Mouse (Mus musculus) embryo, embryonic 11.5 days (tissue): ENCODE data around the gene Mrpl32.
A peak's percentile ranks its signal among the peaks of the same experiment; 100 is the strongest.

ENCODE experiments used
- DNase-seq: peaks from one replicate; pipeline ENCODE4 v3.0.0-alpha.2; 2012; ENCODE audit warnings: low read depth, low spot score

The Mrpl32 gene

GRCm38 (mm10) chr13:14612926-14613529 is at the start of gene Mrpl32, which contains the start of gene Psma2:
Mrpl32 (minus strand) TSS chr13:14613165.
Psma2 (plus strand) TSS chr13:14613240.
- DNase-seq = peak; percentile 99

GRCm38 (mm10) chr13:14649301-14649700 is 36.3 kb upstream of the Mrpl32 start:
- peak; percentile 16 for DNase-seq

DNA sequence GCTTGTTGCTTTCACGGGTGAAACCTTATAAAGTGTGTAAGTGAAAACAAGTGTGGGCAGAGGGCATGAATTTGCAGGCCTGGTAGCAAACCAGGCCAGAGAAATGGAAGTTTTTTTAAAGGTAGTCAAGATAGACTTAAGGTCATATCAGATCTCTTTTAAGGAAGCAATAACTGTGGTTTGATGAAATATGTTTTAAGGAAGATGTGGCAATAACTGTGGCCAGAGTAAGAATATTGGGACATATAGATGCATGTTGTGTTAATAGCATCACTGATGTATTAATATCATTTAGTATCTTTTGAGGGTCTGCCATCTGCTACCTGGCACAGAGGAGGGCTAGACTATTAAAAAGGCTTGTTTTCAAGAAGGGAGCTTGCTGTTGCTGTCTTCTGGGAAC is 27.0 kb upstream of the Mrpl32 start:
- no peak for DNase-seq

DNA sequence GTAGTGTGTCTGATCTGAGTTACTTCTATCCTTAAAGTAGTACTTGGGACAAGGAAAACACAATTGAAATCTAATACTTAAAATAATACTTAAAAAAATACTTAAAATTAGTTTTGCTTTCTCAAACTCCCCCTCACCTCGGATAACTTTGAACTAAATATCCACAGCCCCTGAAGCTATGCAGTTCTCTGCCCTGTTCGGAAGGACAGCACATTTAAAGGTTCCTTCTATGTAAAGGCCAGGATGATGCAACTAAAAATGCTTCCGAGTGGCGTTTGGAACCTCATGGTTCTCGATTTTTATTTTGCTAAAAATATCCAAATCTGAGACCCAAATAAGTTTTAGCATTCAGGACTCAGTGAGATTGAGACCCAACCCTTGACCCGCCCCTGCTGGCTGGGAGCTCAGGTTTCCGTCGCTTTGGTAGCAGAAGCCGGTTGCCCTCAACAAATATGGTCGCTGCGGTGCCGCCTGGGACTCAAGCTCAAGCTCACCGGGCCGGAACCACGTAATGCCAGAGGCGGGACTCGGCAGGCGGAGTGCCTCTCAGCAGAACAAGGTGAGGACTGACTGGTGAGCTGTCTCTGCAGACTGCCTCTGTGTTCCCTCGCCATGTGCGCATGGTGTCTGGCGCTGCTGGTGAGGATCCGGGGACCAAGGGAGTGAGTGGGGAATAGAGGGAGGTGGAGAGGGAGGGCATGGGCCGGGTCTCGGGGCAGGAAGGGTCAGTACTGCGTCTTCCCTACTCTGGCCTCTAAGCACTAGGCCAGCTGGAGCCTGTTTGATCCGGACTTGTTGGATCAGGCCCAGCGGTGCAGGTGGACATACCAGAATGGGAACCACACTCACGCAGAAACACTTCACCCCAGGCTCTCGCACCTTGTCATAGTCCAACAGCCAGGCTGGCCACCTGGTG is 17.0 kb upstream of the Mrpl32 start, which contains the start of gene AW209491:
Gene AW209491 (plus strand): TSS at position 429 of the 916 bp plus-strand sequence.
- DNase-seq = peak; percentile 86

- no peak for DNase-seq
Observed at GRCm38 (mm10) chr13:14618724-14619123, 5.8 kb upstream of the Mrpl32 start.

DNA sequence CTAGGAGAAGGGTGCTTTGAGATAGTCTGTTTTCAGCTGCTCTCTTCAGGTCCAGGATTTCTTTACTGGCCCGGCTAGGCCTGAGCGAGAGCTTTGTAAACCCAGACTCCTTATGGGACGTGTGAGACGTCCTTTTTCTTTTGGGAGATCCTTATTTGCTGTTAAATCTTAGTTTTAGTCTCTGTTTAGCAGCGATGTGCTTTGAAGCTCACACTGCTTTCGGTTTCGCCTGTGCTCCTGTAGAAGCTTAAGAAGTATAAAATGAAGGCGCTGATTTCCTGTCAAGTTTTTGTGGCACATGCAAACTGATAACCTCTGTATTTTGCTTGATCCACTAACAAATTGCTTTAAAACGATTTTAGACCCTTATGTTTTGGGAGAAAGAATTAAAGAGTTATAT is 588 bp upstream of the Mrpl32 start:
- DNase-seq = no peak

DNA sequence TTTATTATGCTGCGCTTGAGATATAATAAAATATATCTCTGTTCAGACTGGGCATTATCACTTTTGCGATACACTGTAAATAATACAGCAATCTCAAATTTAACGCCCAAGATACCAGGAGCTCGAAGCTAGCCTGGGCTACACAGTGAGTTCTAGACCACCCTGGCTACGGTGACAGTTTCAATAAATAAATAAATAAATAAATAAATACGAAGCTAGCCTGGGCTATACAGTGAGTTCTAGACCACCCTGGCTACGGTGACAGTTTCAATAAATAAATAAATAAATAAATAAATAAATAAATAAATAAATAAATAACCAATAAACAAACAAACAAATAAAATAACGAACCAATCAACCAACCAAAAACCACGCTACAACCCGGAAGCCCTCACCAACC is 502 bp downstream of the Mrpl32 start:
- DNase-seq = no peak

DNA sequence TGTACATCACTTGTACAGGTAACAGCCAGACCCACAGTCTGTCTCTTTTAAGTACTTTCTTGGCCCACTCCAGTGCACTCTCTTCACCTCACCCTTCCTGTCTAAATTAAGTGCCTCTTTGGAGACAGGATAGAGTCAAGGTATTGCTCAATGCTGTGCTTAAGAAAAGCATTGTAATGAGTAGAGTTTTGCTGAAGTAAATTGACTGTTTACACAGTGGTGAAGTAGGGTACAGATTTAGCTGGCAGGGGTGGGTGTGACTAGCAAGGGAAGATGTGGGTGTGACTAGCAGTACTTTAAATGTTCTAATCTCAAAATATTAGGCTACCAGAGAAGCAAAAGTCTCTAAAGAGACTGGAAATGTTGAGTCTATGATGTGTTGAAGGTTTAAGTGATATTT is 5.3 kb downstream of the Mrpl32 start:
- DNase-seq = no peak

GRCm38 (mm10) chr13:14602744-14603143 is 10.2 kb downstream of the Mrpl32 start:
- DNase-seq = no peak

DNA sequence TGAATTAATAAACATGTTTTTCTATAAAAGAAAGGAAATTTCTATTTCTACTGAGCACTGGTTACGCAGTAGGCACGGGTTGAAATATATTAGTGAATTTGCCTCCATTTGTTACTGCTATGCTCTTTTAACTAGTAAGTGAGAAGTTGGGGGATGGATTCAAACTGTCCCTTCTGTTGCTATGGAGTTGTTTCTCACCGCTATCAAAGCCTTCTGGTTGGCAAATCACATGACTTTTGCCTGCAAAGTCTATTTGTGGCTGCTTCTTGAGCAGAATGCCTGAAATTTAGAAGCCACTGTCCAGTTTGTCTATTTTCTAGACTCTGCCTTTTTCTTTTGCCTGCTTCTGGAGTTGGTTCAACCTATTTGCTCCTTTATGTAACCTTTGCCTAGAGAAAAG is 32.6 kb downstream of the Mrpl32 start:
- no peak for DNase-seq

DNA sequence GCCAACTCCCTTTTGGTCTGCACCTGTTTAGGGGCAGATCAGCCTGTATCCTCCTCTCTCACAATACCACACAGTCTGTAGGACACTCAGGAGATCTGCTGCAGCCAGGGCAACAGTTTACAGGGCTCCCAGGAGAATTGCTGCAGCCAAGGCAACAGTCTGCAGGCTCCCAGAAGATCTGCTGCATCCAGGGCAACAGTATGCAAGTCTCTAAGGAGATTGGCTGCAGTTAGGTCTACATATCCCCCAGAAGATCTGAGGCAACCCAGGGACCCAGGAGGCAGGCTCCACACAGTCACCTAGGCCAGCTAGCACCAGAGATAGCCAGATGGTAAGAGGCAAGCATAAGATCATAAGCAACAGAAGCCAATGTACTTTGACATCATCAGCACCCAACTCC is 38.8 kb downstream of the Mrpl32 start:
- DNase-seq = no peak

DNA sequence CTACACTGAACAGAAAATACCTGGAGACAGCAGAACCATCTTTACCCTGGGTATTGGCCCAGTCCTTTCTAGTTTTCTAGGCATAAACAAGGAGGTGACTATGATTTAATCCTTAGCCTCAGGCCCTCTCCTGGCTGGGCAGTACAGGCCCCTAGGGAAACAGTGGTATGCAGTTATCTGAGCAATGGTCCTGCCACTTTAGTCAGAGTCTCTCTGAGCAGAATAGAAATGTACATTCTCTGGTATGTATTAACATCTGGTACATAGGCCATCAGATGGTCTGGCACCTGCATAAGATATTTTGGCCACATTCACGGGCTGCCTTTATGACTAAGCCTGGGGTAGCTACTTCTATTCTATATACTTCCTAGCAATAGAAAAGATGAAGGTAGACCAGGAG is 51.6 kb downstream of the Mrpl32 start:
- no peak for DNase-seq
